Mouse (Mus musculus) ES-E14 (cell line): ENCODE measurements at regions not wholly inside any gene's neighbourhood (a gene's known extent, or its start where the extent isn't known, plus 50 kb on each side); places are given as distances from the start of the nearest gene placed in this dataset.

ENCODE experiments used
- CHD2 ChIP-seq: IDR thresholded peaks from 2 replicates; pipeline ENCODE4 v1.6.1; 2014; ENCODE audit warnings: mild to moderate bottlenecking, low read depth, low read length, inconsistent platforms
- HCFC1 ChIP-seq: IDR thresholded peaks from 2 replicates; pipeline ENCODE4 v1.6.1; 2012; ENCODE audit warnings: low read length, inconsistent platforms, borderline replicate concordance; ENCODE audit not compliant: insufficient read depth
- MAFK ChIP-seq: IDR thresholded peaks from 2 replicates; pipeline ENCODE4 v1.6.1; 2014; ENCODE audit warnings: mild to moderate bottlenecking, low read depth, low read length, inconsistent platforms; ENCODE audit not compliant: insufficient read depth
- ZC3H11A ChIP-seq: IDR thresholded peaks from 2 replicates; pipeline ENCODE4 v1.6.1; 2012; ENCODE audit warnings: low read depth, mild to moderate bottlenecking, inconsistent platforms, low read length, borderline replicate concordance
- ZNF384 ChIP-seq: IDR thresholded peaks from 2 replicates; pipeline ENCODE4 v1.6.1; 2012; ENCODE audit warnings: low read depth, low read length, inconsistent platforms

- no peak for TF ChIP-seq MAFK
- no peak for TF ChIP-seq HCFC1
- no peak for TF ChIP-seq ZC3H11A
- no peak for TF ChIP-seq CHD2
- no peak for TF ChIP-seq ZNF384
Observed at GRCm38 (mm10) chr5:128524377-128525280, 76.0 kb upstream of the Fzd10 start.
